Mouse (Mus musculus): ENCODE results near the gene Clic1. TPM values are rescaled to one million over a fixed set of nuclear protein-coding genes. Genes with fewer than 3 reads are reported as not detected.

The Clic1 gene
- polyA plus RNA-seq (2014; fragmentation: Nextera tagmentation; extraction: Ambion mirVana) = 45.6 and 85.1 TPM in 2 replicates

DNA sequence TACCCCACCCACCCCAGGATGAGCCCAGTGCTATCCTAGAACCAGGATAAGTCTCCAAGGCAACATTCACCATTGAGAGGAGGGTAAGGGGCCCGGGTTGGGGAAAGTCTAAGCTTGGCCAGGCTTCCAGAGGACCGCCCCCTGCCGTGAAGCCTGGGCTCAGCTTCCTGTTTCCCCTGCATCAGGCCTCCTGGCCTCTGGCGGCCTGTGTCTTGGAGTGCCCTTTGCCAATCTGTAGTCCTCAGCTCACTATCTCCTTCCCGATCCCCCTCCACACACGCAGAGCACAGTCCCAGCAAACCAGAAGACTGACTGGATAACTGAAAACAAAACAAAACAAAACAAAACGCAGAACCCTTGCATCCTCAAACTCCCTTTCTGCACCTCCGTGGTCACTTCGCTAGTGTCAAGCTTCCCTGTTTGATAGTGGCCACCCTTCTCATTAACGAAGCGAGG, at the start of gene Clic1:
Clic1 (plus strand) TSS at position 406 of the 456 bp plus-strand sequence.
- Histone ChIP-seq H3K4me1 (replicated peaks; ENCODE audit: control insufficient read depth, insufficient read depth, low read length) (peaks cover 4% of the 10 kb centered on the region; the same call in 1 of the 2 replicates), H3K36me3 (ENCODE audit: control insufficient read depth, insufficient read depth, low read length) (0 out of 2 replicates have a peak, but pooled peaks cover 4% of the 10 kb centered on the region), H3K27ac (ENCODE audit: low read depth, low read length) (peak within 1 kb of the TSS; percentile 95), H3K4me2 (replicated peaks; ENCODE audit: low read depth, low read length) (peak within 1 kb of the TSS; percentile 53), H3K9me3 (ENCODE audit: control insufficient read depth, low read length) (no peaks in the 10 kb centered on the region), H3K27me3 (ENCODE audit: control insufficient read depth, insufficient read depth, low read length) (no peaks in the 10 kb centered on the region), H3K4me3 (ENCODE audit: low read depth, low read length) (peak within 1 kb of the TSS; percentile 51), H3K9ac (ENCODE audit: low read depth, low read length) (peak within 1 kb of the TSS; percentile 59)
- WGBS = 2% methylated on average over 11 of the region's 11 CpGs
- DNase-seq (ENCODE audit: low spot score) (peak; percentile 87), ATAC-seq (ENCODE audit: low FRiP score) (no peak)

GRCm38 (mm10) chr17:35000717-35001451, 48.9 kb upstream of the Clic1 start, which contains the start of gene Vars:
Gene Vars (plus strand): TSS chr17:35000987.
- Histone ChIP-seq H3K27me3 (ENCODE audit: control insufficient read depth, insufficient read depth, low read length) (no peaks in the 10 kb centered on the region), H3K4me2 (replicated peaks; ENCODE audit: low read depth, low read length) (peak within 1 kb of the TSS; percentile 99), H3K9me3 (ENCODE audit: control insufficient read depth, low read length) (no peaks in the 10 kb centered on the region), H3K4me3 (ENCODE audit: low read depth, low read length) (peak within 1 kb of the TSS; percentile 89), H3K9ac (ENCODE audit: low read depth, low read length) (peak within 1 kb of the TSS; percentile 95), H3K27ac (ENCODE audit: low read depth, low read length) (peak within 1 kb of the TSS; percentile 97), H3K36me3 (ENCODE audit: control insufficient read depth, insufficient read depth, low read length) (peaks cover 12% of the 10 kb centered on the region; the same call in 1 of the 2 replicates), H3K4me1 (replicated peaks; ENCODE audit: control insufficient read depth, insufficient read depth, low read length) (peaks cover 7% of the 10 kb centered on the region)
- peak; percentile 91 for ATAC-seq (ENCODE audit: low FRiP score)
- WGBS = under 1% methylated on average over 82 of the region's 83 CpGs
- peak; percentile 93 for DNase-seq (ENCODE audit: low spot score)

GRCm38 (mm10) chr17:35001452-35002152, 48.2 kb upstream of the Clic1 start:
- no peaks in the 10 kb centered on the region for H3K27me3 ChIP-seq (ENCODE audit: control insufficient read depth, insufficient read depth, low read length)
- H3K4me3 ChIP-seq (ENCODE audit: low read depth, low read length) = peak overlapping the region; percentile 89
- H3K9me3 ChIP-seq (ENCODE audit: control insufficient read depth, low read length) = no peaks in the 10 kb centered on the region
- peaks cover 12% of the 10 kb centered on the region; the same call in 1 of the 2 replicates for H3K36me3 ChIP-seq (ENCODE audit: control insufficient read depth, insufficient read depth, low read length)
- peak overlapping the region; percentile 97 for H3K27ac ChIP-seq (ENCODE audit: low read depth, low read length)
- H3K4me1 ChIP-seq (replicated peaks; ENCODE audit: control insufficient read depth, insufficient read depth, low read length) = peaks cover 7% of the 10 kb centered on the region
- under 1% methylated on average over 35 of the region's 35 CpGs for WGBS
- ATAC-seq (ENCODE audit: low FRiP score) = peak; percentile 38
- H3K9ac ChIP-seq (ENCODE audit: low read depth, low read length) = peak overlapping the region; percentile 95
- H3K4me2 ChIP-seq (replicated peaks; ENCODE audit: low read depth, low read length) = peak overlapping the region; percentile 99
- peak; percentile 39 for DNase-seq (ENCODE audit: low spot score)

- no peak for ATAC-seq (ENCODE audit: low FRiP score)
- peak overlapping the region; percentile 95 for H3K9ac ChIP-seq (ENCODE audit: low read depth, low read length)
- peaks cover 12% of the 10 kb centered on the region; the same call in 1 of the 2 replicates for H3K36me3 ChIP-seq (ENCODE audit: control insufficient read depth, insufficient read depth, low read length)
- peak overlapping the region; percentile 89 for H3K4me3 ChIP-seq (ENCODE audit: low read depth, low read length)
- peak overlapping the region; percentile 99 for H3K4me2 ChIP-seq (replicated peaks; ENCODE audit: low read depth, low read length)
- peaks cover 7% of the 10 kb centered on the region for H3K4me1 ChIP-seq (replicated peaks; ENCODE audit: control insufficient read depth, insufficient read depth, low read length)
- no peaks in the 10 kb centered on the region for H3K27me3 ChIP-seq (ENCODE audit: control insufficient read depth, insufficient read depth, low read length)
- no peak for DNase-seq (ENCODE audit: low spot score)
- 12% methylated on average over 12 of the region's 12 CpGs for WGBS
- peak overlapping the region; percentile 97 for H3K27ac ChIP-seq (ENCODE audit: low read depth, low read length)
- no peaks in the 10 kb centered on the region for H3K9me3 ChIP-seq (ENCODE audit: control insufficient read depth, low read length)
Measured at GRCm38 (mm10) chr17:35002153-35002865, 47.5 kb upstream of the Clic1 start.

- Histone ChIP-seq H3K36me3 (ENCODE audit: control insufficient read depth, insufficient read depth, low read length) (peaks cover 12% of the 10 kb centered on the region; the same call in 1 of the 2 replicates), H3K27ac (ENCODE audit: low read depth, low read length) (no peak overlapping the region), H3K4me1 (replicated peaks; ENCODE audit: control insufficient read depth, insufficient read depth, low read length) (peaks cover 7% of the 10 kb centered on the region), H3K9ac (ENCODE audit: low read depth, low read length) (0 out of 2 replicates have a peak overlapping the region, but pooled peaks have one; percentile 2), H3K4me2 (replicated peaks; ENCODE audit: low read depth, low read length) (peak overlapping the region; percentile 99; the same call in 1 of the 2 replicates), H3K9me3 (ENCODE audit: control insufficient read depth, low read length) (no peaks in the 10 kb centered on the region), H3K27me3 (ENCODE audit: control insufficient read depth, insufficient read depth, low read length) (no peaks in the 10 kb centered on the region), H3K4me3 (ENCODE audit: low read depth, low read length) (no peak overlapping the region; the same call in 1 of the 2 replicates)
- no peak for ATAC-seq (ENCODE audit: low FRiP score)
- no peak for DNase-seq (ENCODE audit: low spot score)
- WGBS = 83% methylated on average over 9 of the region's 9 CpGs
Measured at GRCm38 (mm10) chr17:35003022-35003838, 46.5 kb upstream of the Clic1 start.

DNA sequence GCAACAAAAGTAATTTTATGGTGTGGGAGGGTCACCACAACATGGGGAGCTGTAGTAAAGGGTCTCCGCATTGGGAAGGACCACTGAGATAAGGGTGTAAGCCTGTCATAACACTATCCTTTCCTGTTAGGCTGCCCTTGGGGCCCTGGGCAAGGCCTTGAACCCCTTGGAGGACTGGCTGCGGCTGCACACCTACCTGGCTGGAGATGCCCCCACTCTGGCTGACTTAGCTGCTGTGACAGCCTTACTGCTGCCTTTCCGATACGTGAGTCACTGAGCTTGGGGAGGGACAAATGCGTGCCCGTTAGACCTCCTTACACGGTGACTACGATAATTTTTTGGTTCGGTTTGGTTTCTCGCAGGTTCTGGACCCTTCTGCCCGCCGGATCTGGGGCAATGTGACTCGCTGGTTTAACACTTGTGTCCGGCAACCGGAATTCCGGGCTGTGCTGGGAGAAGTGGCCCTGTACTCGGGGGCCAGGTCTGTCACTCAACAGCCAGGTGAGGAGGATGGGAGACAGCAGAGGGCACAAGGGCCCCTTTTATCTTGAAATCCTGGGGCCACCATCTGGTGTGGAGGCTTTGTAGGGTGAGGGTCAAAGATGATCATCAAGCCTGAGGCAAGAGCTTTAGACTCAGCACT, 45.6 kb upstream of the Clic1 start:
- Histone ChIP-seq H3K4me2 (replicated peaks; ENCODE audit: low read depth, low read length) (no peak overlapping the region), H3K36me3 (ENCODE audit: control insufficient read depth, insufficient read depth, low read length) (peaks cover 14% of the 10 kb centered on the region; the same call in 1 of the 2 replicates), H3K27ac (ENCODE audit: low read depth, low read length) (no peak overlapping the region), H3K9ac (ENCODE audit: low read depth, low read length) (no peak overlapping the region), H3K4me1 (replicated peaks; ENCODE audit: control insufficient read depth, insufficient read depth, low read length) (peaks cover 7% of the 10 kb centered on the region), H3K27me3 (ENCODE audit: control insufficient read depth, insufficient read depth, low read length) (no peaks in the 10 kb centered on the region), H3K9me3 (ENCODE audit: control insufficient read depth, low read length) (no peaks in the 10 kb centered on the region), H3K4me3 (ENCODE audit: low read depth, low read length) (no peak overlapping the region)
- ATAC-seq (ENCODE audit: low FRiP score) = no peak
- 96% methylated on average over 17 of the region's 17 CpGs for WGBS
- DNase-seq (ENCODE audit: low spot score) = no peak

- Histone ChIP-seq H3K27ac (ENCODE audit: low read depth, low read length) (no peak overlapping the region), H3K9me3 (ENCODE audit: control insufficient read depth, low read length) (no peaks in the 10 kb centered on the region), H3K4me1 (replicated peaks; ENCODE audit: control insufficient read depth, insufficient read depth, low read length) (peaks cover 7% of the 10 kb centered on the region), H3K4me3 (ENCODE audit: low read depth, low read length) (no peak overlapping the region), H3K27me3 (ENCODE audit: control insufficient read depth, insufficient read depth, low read length) (no peaks in the 10 kb centered on the region), H3K36me3 (ENCODE audit: control insufficient read depth, insufficient read depth, low read length) (peaks cover 15% of the 10 kb centered on the region; the same call in 1 of the 2 replicates), H3K4me2 (replicated peaks; ENCODE audit: low read depth, low read length) (no peak overlapping the region), H3K9ac (ENCODE audit: low read depth, low read length) (no peak overlapping the region)
- 91% methylated on average over 10 of the region's 10 CpGs for WGBS
- DNase-seq (ENCODE audit: low spot score) (no peak), ATAC-seq (ENCODE audit: low FRiP score) (no peak)
Measured at GRCm38 (mm10) chr17:35005158-35005557, 44.6 kb upstream of the Clic1 start.
